Comparison of ENCODE assay signal across 23 mouse cellular contexts in genomic region chr1:133844734-133845133, GRCm38 (mm10). TPM values are rescaled to one million over a fixed set of nuclear protein-coding genes. Genes with fewer than 3 reads are reported as not detected.
A peak's percentile ranks its signal among the peaks of the same experiment; 100 is the strongest.
DNase-seq lines count a peak whose midpoint lies in the region; ATAC-seq and TF ChIP-seq lines count a peak whose summit lies in the region.
"Had no signal": no experiment of that assay in that cellular context is flagged by ENCODE, and none has a peak within 500 bp of the region (broad histone marks: within the 10 kb centered on the region; RNA-seq: fewer than 3 reads in every experiment).

No protein-coding gene starts in this region.

- no peak overlapping the region for H3K27ac ChIP-seq in hindbrain, embryonic 16.5 days (ENCODE audit: low read depth, low read length)
- no peak overlapping the region for H3K27ac ChIP-seq in hindbrain, embryonic 14.5 days
- no peak overlapping the region for H3K27ac ChIP-seq in midbrain, postnatal 0 days (ENCODE audit: low read depth, low read length)
- no peak overlapping the region for H3K27ac ChIP-seq in midbrain, embryonic 11.5 days (ENCODE audit: low read depth, low read length)
- H3K27ac ChIP-seq: embryonic facial prominence, embryonic 12.5 days; gastrocnemius, adult 2 months; heart, embryonic 15.5 days; hindbrain, postnatal 0 days; intestine, embryonic 15.5 days had no signal

- no peak overlapping the region for H3K4me2 ChIP-seq in hindbrain, embryonic 16.5 days (ENCODE audit: low read length)
- no peak overlapping the region for H3K4me2 ChIP-seq in hindbrain, embryonic 14.5 days (replicated peaks)
- H3K4me2 ChIP-seq in midbrain, postnatal 0 days (ENCODE audit: low read depth, low read length, poor library complexity, severe bottlenecking): no peak overlapping the region
- H3K4me2 ChIP-seq in midbrain, embryonic 11.5 days: no peak overlapping the region
- H3K4me2 ChIP-seq: embryonic facial prominence, embryonic 12.5 days; heart, embryonic 11.5 days; heart, embryonic 15.5 days; intestine, embryonic 15.5 days had no signal

- no peaks in the 10 kb centered on the region for H3K9me3 ChIP-seq in hindbrain, embryonic 16.5 days (ENCODE audit: control insufficient read depth, low read length)
- H3K9me3 ChIP-seq in hindbrain, embryonic 14.5 days (ENCODE audit: control insufficient read depth, low read length): no peaks in the 10 kb centered on the region
- H3K9me3 ChIP-seq in midbrain, postnatal 0 days (ENCODE audit: low read length): no peaks in the 10 kb centered on the region
- H3K9me3 ChIP-seq in midbrain, embryonic 11.5 days (ENCODE audit: control insufficient read depth, low read length): no peaks in the 10 kb centered on the region
- H3K9me3 ChIP-seq: embryonic facial prominence, embryonic 12.5 days; heart, embryonic 15.5 days; intestine, embryonic 15.5 days had no signal

- no peak overlapping the region for H3K9ac ChIP-seq in hindbrain, embryonic 16.5 days (ENCODE audit: low read depth, low read length)
- H3K9ac ChIP-seq in hindbrain, embryonic 14.5 days: no peak overlapping the region
- H3K9ac ChIP-seq in midbrain, postnatal 0 days (replicated peaks; ENCODE audit: low read length, poor library complexity, severe bottlenecking): no peak overlapping the region
- no peak overlapping the region for H3K9ac ChIP-seq in midbrain, embryonic 11.5 days (ENCODE audit: low read length)
- H3K9ac ChIP-seq: embryonic facial prominence, embryonic 12.5 days; heart, embryonic 15.5 days; intestine, embryonic 15.5 days had no signal

- 17% methylated on average over 9 of the region's 9 CpGs for WGBS in hindbrain, embryonic 16.5 days
- WGBS in hindbrain, embryonic 14.5 days: 16% methylated on average over 9 of the region's 9 CpGs
- 35% methylated on average over 9 of the region's 9 CpGs for WGBS in midbrain, postnatal 0 days
- 49% methylated on average over 9 of the region's 9 CpGs for WGBS in midbrain, embryonic 11.5 days

- H3K36me3 ChIP-seq in hindbrain, embryonic 16.5 days (ENCODE audit: control insufficient read depth, insufficient read depth, low read length): no peaks in the 10 kb centered on the region
- H3K36me3 ChIP-seq in hindbrain, embryonic 14.5 days (replicated peaks; ENCODE audit: control insufficient read depth, insufficient read depth): no peaks in the 10 kb centered on the region
- no peaks in the 10 kb centered on the region for H3K36me3 ChIP-seq in midbrain, postnatal 0 days (ENCODE audit: insufficient read depth, low read length)
- no peaks in the 10 kb centered on the region for H3K36me3 ChIP-seq in midbrain, embryonic 11.5 days (ENCODE audit: control insufficient read depth, insufficient read depth, low read length)
- H3K36me3 ChIP-seq: embryonic facial prominence, embryonic 12.5 days; heart, embryonic 15.5 days; intestine, embryonic 15.5 days had no signal

- no peak for TF ChIP-seq CTCF in midbrain, postnatal 0 days (IDR thresholded peaks at IDR 0.05)

- no peaks in the 10 kb centered on the region for H3K27me3 ChIP-seq in hindbrain, embryonic 16.5 days (replicated peaks; ENCODE audit: control insufficient read depth, insufficient read depth, low read length)
- no peaks in the 10 kb centered on the region for H3K27me3 ChIP-seq in hindbrain, embryonic 14.5 days (ENCODE audit: control insufficient read depth, insufficient read depth, low read length)
- no peaks in the 10 kb centered on the region for H3K27me3 ChIP-seq in midbrain, postnatal 0 days (ENCODE audit: insufficient read depth, low read length)
- H3K27me3 ChIP-seq in midbrain, embryonic 11.5 days (ENCODE audit: control insufficient read depth, insufficient read depth, low read length): no peaks in the 10 kb centered on the region
- H3K27me3 ChIP-seq: embryonic facial prominence, embryonic 12.5 days; heart, embryonic 15.5 days; intestine, embryonic 15.5 days had no signal

- H3K4me1 ChIP-seq in hindbrain, embryonic 16.5 days (ENCODE audit: control insufficient read depth, insufficient read depth, low read depth, low read length): peaks cover 15% of the 10 kb centered on the region
- H3K4me1 ChIP-seq in hindbrain, embryonic 14.5 days (replicated peaks; ENCODE audit: control insufficient read depth, insufficient read depth, low read length): peaks cover 13% of the 10 kb centered on the region; the same call in 1 of the 2 replicates
- 0 out of 2 replicates have a peak, but pooled peaks cover 7% of the 10 kb centered on the region for H3K4me1 ChIP-seq in midbrain, postnatal 0 days (ENCODE audit: insufficient read depth, low read length)
- H3K4me1 ChIP-seq in midbrain, embryonic 11.5 days (ENCODE audit: control insufficient read depth, insufficient read depth, low read length): peaks cover 2% of the 10 kb centered on the region; the same call in 1 of the 2 replicates
- H3K4me1 ChIP-seq: heart, embryonic 15.5 days had no signal

- no peak overlapping the region for H3K4me3 ChIP-seq in hindbrain, embryonic 16.5 days (ENCODE audit: low read length)
- H3K4me3 ChIP-seq in hindbrain, embryonic 14.5 days (replicated peaks; ENCODE audit: low read length): no peak overlapping the region
- no peak overlapping the region for H3K4me3 ChIP-seq in midbrain, postnatal 0 days (ENCODE audit: low read depth, low read length)
- no peak overlapping the region for H3K4me3 ChIP-seq in midbrain, embryonic 11.5 days (ENCODE audit: low read depth, low read length)
- H3K4me3 ChIP-seq: embryonic facial prominence, embryonic 12.5 days; gastrocnemius, adult 2 months; heart, embryonic 15.5 days; intestine, embryonic 15.5 days had no signal

- ATAC-seq in hindbrain, embryonic 16.5 days: 0 out of 2 replicates have a peak, but pooled peaks have one; percentile 35
- ATAC-seq in hindbrain, embryonic 14.5 days (ENCODE audit: low FRiP score): no peak
- ATAC-seq in midbrain, postnatal 0 days (ENCODE audit: low FRiP score): no peak
- no peak for ATAC-seq in midbrain, embryonic 11.5 days (ENCODE audit: low FRiP score)
- peak; percentile 41; the same call in 1 of the 2 replicates for ATAC-seq in granulocyte monocyte progenitor cell, adult 5-6 weeks (replicated peaks; ENCODE audit: poor library complexity, severe bottlenecking)
- no peak for ATAC-seq in inflammation-experienced regulatory T-cells, adult 6 months
- ATAC-seq: CD4-positive, CD25-positive, alpha-beta regulatory T cell, adult 4 months; forebrain, embryonic 14.5 days; hindbrain, postnatal 0 days; intestine, embryonic 15.5 days had no signal

- no peak for DNase-seq in hindbrain, embryonic 14.5 days (ENCODE audit: low spot score)
- peak; percentile 4 for DNase-seq in midbrain, postnatal 0 days (ENCODE audit: low spot score)
- DNase-seq in midbrain, embryonic 11.5 days (ENCODE audit: low spot score, missing footprints): no peak
- no peak for DNase-seq in urinary bladder, postnatal 14 days (ENCODE audit: low spot score)
- DNase-seq: adrenal gland, postnatal 10 days; cerebellum, adult 11 months; cerebellum, adult 8-10 months; cerebellum, postnatal 14 days; embryo, embryonic 11 days; gastrocnemius, adult 2 months; gastrocnemius, postnatal 25 days; heart, adult 18-20 months; heart, postnatal 14 days had no signal

RNA-seq across cellular contexts. Expression of gene Atp2b4, which starts 43.9 kb away (rescaled TPM):
- 13.6 and 14.7 TPM in 2 replicates for polyA plus RNA-seq in hindbrain, embryonic 16.5 days (2015; fragmentation: Nextera tagmentation; extraction: Ambion mirVana)
- polyA plus RNA-seq in hindbrain, embryonic 14.5 days (2014; fragmentation: Nextera tagmentation; extraction: Ambion mirVana): 21.1 and 23.3 TPM in 2 replicates
- 48.3 and 62.3 TPM in 2 replicates for total RNA-seq in midbrain, postnatal 0 days (2014; rRNA removed)
- 11.3 and 12.1 TPM in 2 replicates for polyA plus RNA-seq in midbrain, postnatal 0 days (2015; fragmentation: Nextera tagmentation; extraction: Ambion mirVana)
- 7.6 and 8.3 TPM in 2 replicates for polyA plus RNA-seq in midbrain, embryonic 11.5 days (2014; fragmentation: Nextera tagmentation; extraction: Ambion mirVana)
- total RNA-seq in granulocyte monocyte progenitor cell, adult 5-6 weeks (2014; fragmentation: Nextera tagmentation): 44.2 and 58.3 TPM in 2 replicates
- total RNA-seq in granulocyte monocyte progenitor cell, adult 5-6 weeks (2017): 27.1 and 32.1 TPM in 2 replicates
- polyA plus RNA-seq in inflammation-experienced regulatory T-cells, adult 6 months (2017; shearing (Covaris generic)): 10 to 100 TPM; 13.7 to 26.5 (median 16.2) TPM

Comparison
In these comparisons a context has a peak if more than half of its experiments do, and no peak if none do; other contexts are left out.
1. ATAC-seq: peak in hindbrain, embryonic 16.5 days (single experiment) and granulocyte monocyte progenitor cell, adult 5-6 weeks (single experiment); none in hindbrain, embryonic 14.5 days (single experiment), midbrain, postnatal 0 days (single experiment), midbrain, embryonic 11.5 days (single experiment) and inflammation-experienced regulatory T-cells, adult 6 months (single experiment).